Mouse (Mus musculus) MN1 (cell line): Measurements from ENCODE around the gene Gse1.
A peak's percentile ranks its signal among the peaks of the same experiment; 100 is the strongest.

Source experiments
- DNase-seq: peaks from one replicate; pipeline ENCODE4 v3.0.0-alpha.2; 2016; ENCODE audit warnings: low spot score

Gse1 gene

GRCm38 (mm10) chr8:120243222-120243621 is 15.0 kb downstream of the Gse1 start:
- no peak for DNase-seq

- DNase-seq: no peak
These were observed 15.7 kb downstream of the Gse1 start for GRCm38 (mm10) chr8:120243916-120244451.

GRCm38 (mm10) chr8:120244553-120244952 is 16.3 kb downstream of the Gse1 start:
- no peak for DNase-seq

GRCm38 (mm10) chr8:120247618-120248017 is 19.4 kb downstream of the Gse1 start:
- DNase-seq: no peak

- no peak for DNase-seq
These were observed 19.8 kb downstream of the Gse1 start for GRCm38 (mm10) chr8:120248031-120248430.

GRCm38 (mm10) chr8:120248451-120248850 is 20.2 kb downstream of the Gse1 start:
- no peak for DNase-seq

GRCm38 (mm10) chr8:120249800-120250336 is 21.6 kb downstream of the Gse1 start:
- DNase-seq: peak; percentile 47

- no peak for DNase-seq
These were observed 22.6 kb downstream of the Gse1 start for GRCm38 (mm10) chr8:120250750-120251410.

- DNase-seq: peak; percentile 37
These were observed 23.3 kb downstream of the Gse1 start for GRCm38 (mm10) chr8:120251411-120252035.

GRCm38 (mm10) chr8:120253626-120254025 is 25.4 kb downstream of the Gse1 start:
- no peak for DNase-seq

GRCm38 (mm10) chr8:120255406-120255987 is 27.2 kb downstream of the Gse1 start:
- no peak for DNase-seq

GRCm38 (mm10) chr8:120256958-120257357 is 28.7 kb downstream of the Gse1 start:
- DNase-seq: no peak

- no peak for DNase-seq
These were observed 30.9 kb downstream of the Gse1 start for GRCm38 (mm10) chr8:120259206-120259605.

- DNase-seq: no peak
These were observed 32.4 kb downstream of the Gse1 start for GRCm38 (mm10) chr8:120260677-120261076.

GRCm38 (mm10) chr8:120261338-120262120 is 33.3 kb downstream of the Gse1 start:
- no peak for DNase-seq

GRCm38 (mm10) chr8:120263879-120264278 is 35.6 kb downstream of the Gse1 start:
- DNase-seq: no peak

GRCm38 (mm10) chr8:120264388-120264943 is 36.2 kb downstream of the Gse1 start:
- DNase-seq: no peak

- DNase-seq: peak; percentile 85
These were observed 36.7 kb downstream of the Gse1 start for GRCm38 (mm10) chr8:120264944-120265453.

GRCm38 (mm10) chr8:120265471-120265870 is 37.2 kb downstream of the Gse1 start:
- peak; percentile 79 for DNase-seq

- DNase-seq: no peak
These were observed 40.3 kb downstream of the Gse1 start for GRCm38 (mm10) chr8:120268541-120268980.

- peak; percentile 84 for DNase-seq
These were observed 42.2 kb downstream of the Gse1 start for GRCm38 (mm10) chr8:120270449-120270848.
